Mouse (Mus musculus): ENCODE data around the gene Slc7a7. TPM values are rescaled to one million over a fixed set of nuclear protein-coding genes. Genes with fewer than 3 reads are reported as not detected.

The Slc7a7 gene
- polyA plus RNA-seq, 1 experiment, result 0.35 TPM

DNA sequence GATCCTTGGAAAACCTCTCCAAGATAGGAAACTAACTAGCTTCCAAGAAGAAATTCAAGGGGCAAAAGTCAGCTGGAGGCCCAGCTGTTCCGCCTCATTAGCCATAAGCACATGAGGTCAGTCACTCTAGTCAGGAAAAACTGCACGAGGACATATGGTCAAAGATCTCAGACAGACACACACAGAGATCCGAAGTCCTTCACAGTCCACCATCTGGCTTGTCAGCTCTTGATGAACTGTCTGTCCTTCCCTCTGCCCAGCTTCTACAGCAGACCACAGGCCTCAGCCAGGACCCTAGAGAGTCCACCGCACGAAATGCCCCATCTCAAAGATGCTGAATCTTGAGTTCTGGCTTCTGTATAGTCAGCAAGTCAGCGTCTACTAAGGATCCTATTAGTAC, 30.0 kb downstream of the Slc7a7 start:
- Histone ChIP-seq H3K27me3 (ENCODE audit: control insufficient read depth, insufficient read depth, insufficient read length) (no peaks in the 10 kb centered on the region), H3K36me3 (ENCODE audit: control insufficient read depth, insufficient read depth) (no peaks in the 10 kb centered on the region), H3K4me3 (ENCODE audit: insufficient read depth, poor library complexity, severe bottlenecking) (no peak overlapping the region), H3ac (ENCODE audit: control insufficient read depth, insufficient read length, low read depth) (no peak overlapping the region), H3K79me2 (ENCODE audit: control insufficient read depth, insufficient read depth) (no peaks in the 10 kb centered on the region), H3K79me3 (ENCODE audit: low read depth) (no peaks in the 10 kb centered on the region)
- TF ChIP-seq MAX (IDR thresholded peaks at IDR 0.05) (no peak), CTCF (IDR thresholded peaks at IDR 0.05; ENCODE audit: control insufficient read depth, insufficient read depth, insufficient read length) (no peak), FOSL1 (IDR thresholded peaks at IDR 0.05; ENCODE audit: insufficient read depth, low read length, poor library complexity, severe bottlenecking) (no peak), USF1 (IDR thresholded peaks at IDR 0.05; ENCODE audit: low read depth) (no peak), MYOD1 (IDR thresholded peaks at IDR 0.05; ENCODE audit: control insufficient read depth, insufficient read length, low read depth) (no peak)

DNA sequence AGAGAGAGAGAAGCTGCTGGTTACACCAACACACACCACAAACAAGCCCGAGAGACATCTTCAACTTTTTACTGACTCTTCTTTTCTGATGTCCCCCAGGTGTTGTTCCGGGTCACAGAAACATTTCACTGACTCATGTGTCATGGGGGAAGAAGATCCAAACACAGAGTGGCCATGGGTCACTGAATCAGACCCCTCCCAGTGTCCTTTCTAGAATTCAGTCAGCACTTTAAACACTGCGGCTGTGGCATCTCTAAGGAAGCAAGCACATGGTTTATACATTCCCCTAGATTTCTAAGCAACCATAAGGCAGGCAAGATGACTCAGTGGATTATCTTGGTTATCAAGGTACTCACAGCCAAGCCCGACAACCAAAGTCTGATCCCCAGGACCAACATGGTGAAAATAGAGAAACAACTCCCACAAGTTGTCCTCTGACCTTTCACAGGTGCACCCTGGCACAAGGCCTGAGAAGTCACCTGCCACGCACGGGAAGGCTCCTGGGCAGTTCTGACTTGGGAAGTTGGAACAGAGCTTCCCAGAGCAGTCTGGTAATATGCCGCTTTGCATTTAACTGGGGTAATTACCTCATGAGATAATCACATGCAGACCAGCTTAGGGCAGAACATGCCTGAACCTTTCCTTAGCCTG, 31.5 kb downstream of the Slc7a7 start:
- Histone ChIP-seq H3K79me3 (ENCODE audit: low read depth) (no peaks in the 10 kb centered on the region), H3K4me3 (ENCODE audit: insufficient read depth, poor library complexity, severe bottlenecking) (no peak overlapping the region), H3K27me3 (ENCODE audit: control insufficient read depth, insufficient read depth, insufficient read length) (no peaks in the 10 kb centered on the region), H3K36me3 (ENCODE audit: control insufficient read depth, insufficient read depth) (no peaks in the 10 kb centered on the region), H3ac (ENCODE audit: control insufficient read depth, insufficient read length, low read depth) (no peak overlapping the region), H3K79me2 (ENCODE audit: control insufficient read depth, insufficient read depth) (no peaks in the 10 kb centered on the region)
- TF ChIP-seq MYOD1 (IDR thresholded peaks at IDR 0.05; ENCODE audit: control insufficient read depth, insufficient read length, low read depth), result no peak
- TF ChIP-seq FOSL1 (IDR thresholded peaks at IDR 0.05; ENCODE audit: insufficient read depth, low read length, poor library complexity, severe bottlenecking), result no peak
- TF ChIP-seq CTCF (IDR thresholded peaks at IDR 0.05; ENCODE audit: control insufficient read depth, insufficient read depth, insufficient read length), result no peak
- no peak for TF ChIP-seq MYOG (IDR thresholded peaks at IDR 0.05; ENCODE audit: control insufficient read depth, extremely low read depth, insufficient read length)
- no peak for TF ChIP-seq CEBPB (IDR thresholded peaks at IDR 0.05; ENCODE audit: low read depth)
- TF ChIP-seq MAX (IDR thresholded peaks at IDR 0.05), result no peak
- TF ChIP-seq USF1 (IDR thresholded peaks at IDR 0.05; ENCODE audit: low read depth), result no peak

DNA sequence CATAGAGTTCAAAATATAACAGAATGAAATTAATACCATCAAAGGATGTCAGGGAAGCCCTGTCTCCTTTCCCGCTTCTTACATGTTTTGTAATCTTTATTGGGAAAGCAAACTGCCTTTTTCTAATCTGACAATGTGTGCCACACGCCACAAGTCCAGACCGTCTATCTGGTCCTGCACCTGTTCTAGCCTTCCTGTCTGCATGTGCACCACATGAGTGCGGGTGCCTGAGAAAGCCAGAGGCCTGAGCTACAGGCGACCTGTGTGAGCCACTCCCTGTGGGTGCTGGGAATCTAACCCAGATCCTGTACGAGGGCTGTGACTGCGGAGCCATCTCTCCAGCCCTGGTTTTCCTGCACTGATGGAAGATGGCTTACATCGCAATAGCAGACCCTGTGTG, 33.2 kb downstream of the Slc7a7 start:
- Histone ChIP-seq H3K4me3 (ENCODE audit: insufficient read depth, poor library complexity, severe bottlenecking) (no peak overlapping the region), H3K27me3 (ENCODE audit: control insufficient read depth, insufficient read depth, insufficient read length) (no peaks in the 10 kb centered on the region), H3K79me2 (ENCODE audit: control insufficient read depth, insufficient read depth) (no peaks in the 10 kb centered on the region), H3K79me3 (ENCODE audit: low read depth) (no peaks in the 10 kb centered on the region), H3K36me3 (ENCODE audit: control insufficient read depth, insufficient read depth) (no peaks in the 10 kb centered on the region), H3ac (ENCODE audit: control insufficient read depth, insufficient read length, low read depth) (no peak overlapping the region)
- TF ChIP-seq USF1 (IDR thresholded peaks at IDR 0.05; ENCODE audit: low read depth) (no peak), MYOD1 (IDR thresholded peaks at IDR 0.05; ENCODE audit: control insufficient read depth, insufficient read length, low read depth) (no peak), CTCF (IDR thresholded peaks at IDR 0.05; ENCODE audit: control insufficient read depth, insufficient read depth, insufficient read length) (no peak), MYOG (IDR thresholded peaks at IDR 0.05; ENCODE audit: control insufficient read depth, extremely low read depth, insufficient read length) (no peak), FOSL1 (IDR thresholded peaks at IDR 0.05; ENCODE audit: insufficient read depth, low read length, poor library complexity, severe bottlenecking) (no peak), MAX (IDR thresholded peaks at IDR 0.05) (no peak), CEBPB (IDR thresholded peaks at IDR 0.05; ENCODE audit: low read depth) (no peak)

DNA sequence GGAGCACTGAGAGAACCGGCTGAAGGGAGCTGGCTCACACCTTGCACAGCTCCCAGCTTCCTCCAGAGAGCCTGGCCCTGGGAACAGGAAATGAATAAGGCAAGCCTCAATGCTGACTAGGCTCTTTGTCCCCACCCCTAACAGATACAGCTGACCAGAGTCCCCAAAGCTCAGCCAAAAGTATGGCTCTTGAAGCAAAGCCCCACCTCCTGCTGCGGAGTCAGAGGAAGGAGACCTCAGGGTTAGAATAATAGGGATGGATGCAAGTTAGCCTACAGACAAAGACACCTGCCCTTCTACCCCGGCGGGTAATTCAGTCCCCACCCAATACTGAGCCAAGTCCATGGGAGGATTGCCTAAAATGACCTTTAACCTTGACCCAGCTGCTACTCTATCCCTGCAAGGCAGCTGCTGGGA, 34.2 kb downstream of the Slc7a7 start:
- H3ac ChIP-seq (ENCODE audit: control insufficient read depth, insufficient read length, low read depth), result no peak overlapping the region
- TF ChIP-seq MYOG (IDR thresholded peaks at IDR 0.05; ENCODE audit: control insufficient read depth, extremely low read depth, insufficient read length) (no peak), MAX (IDR thresholded peaks at IDR 0.05) (no peak), USF1 (IDR thresholded peaks at IDR 0.05; ENCODE audit: low read depth) (no peak), FOSL1 (IDR thresholded peaks at IDR 0.05; ENCODE audit: insufficient read depth, low read length, poor library complexity, severe bottlenecking) (no peak), CEBPB (IDR thresholded peaks at IDR 0.05; ENCODE audit: low read depth) (no peak), MYOD1 (IDR thresholded peaks at IDR 0.05; ENCODE audit: control insufficient read depth, insufficient read length, low read depth) (no peak), CTCF (IDR thresholded peaks at IDR 0.05; ENCODE audit: control insufficient read depth, insufficient read depth, insufficient read length) (no peak)
- H3K4me3 ChIP-seq (ENCODE audit: insufficient read depth, poor library complexity, severe bottlenecking), result no peak overlapping the region
- no peaks in the 10 kb centered on the region for H3K27me3 ChIP-seq (ENCODE audit: control insufficient read depth, insufficient read depth, insufficient read length)
- no peaks in the 10 kb centered on the region for H3K79me3 ChIP-seq (ENCODE audit: low read depth)
- no peaks in the 10 kb centered on the region for H3K36me3 ChIP-seq (ENCODE audit: control insufficient read depth, insufficient read depth)
- H3K79me2 ChIP-seq (ENCODE audit: control insufficient read depth, insufficient read depth), result no peaks in the 10 kb centered on the region

DNA sequence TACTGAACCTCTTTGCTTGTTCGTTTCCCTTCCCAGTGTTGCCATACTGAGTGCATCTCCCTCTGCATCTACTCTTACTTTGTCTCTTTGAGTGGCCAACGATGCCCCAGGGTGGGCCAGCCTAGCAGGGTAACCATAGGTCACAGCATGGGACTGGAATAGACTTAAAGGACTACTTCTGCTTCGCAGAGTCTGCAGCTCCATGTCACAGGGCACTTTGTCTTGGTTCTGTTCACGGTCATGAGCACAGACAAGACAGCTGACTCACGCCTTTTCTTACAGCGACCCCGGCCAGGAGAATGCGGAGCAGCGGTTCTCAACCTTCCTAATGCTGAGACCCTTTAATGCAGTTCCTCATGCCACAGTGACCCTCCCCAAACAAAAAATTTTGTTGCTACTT, 34.9 kb downstream of the Slc7a7 start:
- H3ac ChIP-seq (ENCODE audit: control insufficient read depth, insufficient read length, low read depth), result no peak overlapping the region
- H3K36me3 ChIP-seq (ENCODE audit: control insufficient read depth, insufficient read depth), result no peaks in the 10 kb centered on the region
- H3K4me3 ChIP-seq (ENCODE audit: insufficient read depth, poor library complexity, severe bottlenecking), result no peak overlapping the region
- H3K79me2 ChIP-seq (ENCODE audit: control insufficient read depth, insufficient read depth), result no peaks in the 10 kb centered on the region
- TF ChIP-seq USF1 (IDR thresholded peaks at IDR 0.05; ENCODE audit: low read depth) (no peak), FOSL1 (IDR thresholded peaks at IDR 0.05; ENCODE audit: insufficient read depth, low read length, poor library complexity, severe bottlenecking) (no peak), MYOD1 (IDR thresholded peaks at IDR 0.05; ENCODE audit: control insufficient read depth, insufficient read length, low read depth) (no peak), CEBPB (IDR thresholded peaks at IDR 0.05; ENCODE audit: low read depth) (no peak), MAX (IDR thresholded peaks at IDR 0.05) (no peak), MYOG (IDR thresholded peaks at IDR 0.05; ENCODE audit: control insufficient read depth, extremely low read depth, insufficient read length) (no peak), CTCF (IDR thresholded peaks at IDR 0.05; ENCODE audit: control insufficient read depth, insufficient read depth, insufficient read length) (no peak)
- H3K27me3 ChIP-seq (ENCODE audit: control insufficient read depth, insufficient read depth, insufficient read length), result no peaks in the 10 kb centered on the region
- no peaks in the 10 kb centered on the region for H3K79me3 ChIP-seq (ENCODE audit: low read depth)
